In genomic region chr14:24618226-24619038, GRCm38 (mm10) we compare ENCODE assay signal across 8 mouse cellular contexts.
DNase-seq lines count a peak whose midpoint lies in the region; ATAC-seq and TF ChIP-seq lines count a peak whose summit lies in the region.
"Had no signal": no experiment of that assay in that cellular context is flagged by ENCODE, and none has a peak within 500 bp of the region (broad histone marks: within the 10 kb centered on the region; RNA-seq: fewer than 3 reads in every experiment).

No protein-coding gene starts in this region.

- 44% methylated on average over 16 of the region's 16 CpGs for WGBS in lung, embryonic 14.5 days
- WGBS in forebrain, embryonic 16.5 days, result 4% methylated on average over 16 of the region's 16 CpGs
- WGBS in midbrain, embryonic 10.5 days, result 17% methylated on average over 16 of the region's 16 CpGs

- DNase-seq in lung, embryonic 14.5 days, result peak; percentile 46
- no peak for DNase-seq in lung, postnatal 36 days
- DNase-seq in midbrain, embryonic 10.5 days (ENCODE audit: low spot score), result peak; percentile 70
- peak; percentile 51 for DNase-seq in telencephalon, adult 2 months (ENCODE audit: low read depth, low spot score)
- no peak for DNase-seq in MN1 (ENCODE audit: low spot score)
- no peak for DNase-seq in adrenal gland, postnatal 14 days

- no peak for TF ChIP-seq CTCF in lung, embryonic 14.5 days (IDR thresholded peaks at IDR 0.05; ENCODE audit: low read depth)

- no peaks in the 10 kb centered on the region for H3K27me3 ChIP-seq in lung, embryonic 14.5 days (ENCODE audit: insufficient read depth, low read length)
- H3K27me3 ChIP-seq in forebrain, embryonic 16.5 days (replicated peaks; ENCODE audit: control insufficient read depth, insufficient read depth, low read length), result no peaks in the 10 kb centered on the region
- peaks cover 23% of the 10 kb centered on the region; the same call in 1 of the 2 replicates for H3K27me3 ChIP-seq in midbrain, embryonic 10.5 days (ENCODE audit: low read depth, poor library complexity, severe bottlenecking)

- H3K4me2 ChIP-seq in lung, embryonic 14.5 days, result no peak overlapping the region
- H3K4me2 ChIP-seq in forebrain, embryonic 16.5 days (ENCODE audit: low read length), result peak overlapping the region; percentile 25; the same call in 1 of the 2 replicates

- ATAC-seq in lung, embryonic 14.5 days (ENCODE audit: insufficient read depth), result no peak
- ATAC-seq in forebrain, embryonic 16.5 days, result peak; percentile 48

- no peak overlapping the region for H3K27ac ChIP-seq in lung, embryonic 14.5 days (ENCODE audit: low read depth)
- peak overlapping the region; percentile 96 for H3K27ac ChIP-seq in forebrain, embryonic 16.5 days (ENCODE audit: low read length)
- H3K27ac ChIP-seq in midbrain, embryonic 10.5 days (replicated peaks), result peak overlapping the region; percentile 95
- H3K27ac ChIP-seq: liver, embryonic 14.5 days had no signal

- H3K9me3 ChIP-seq in lung, embryonic 14.5 days (ENCODE audit: low read depth, low read length), result no peaks in the 10 kb centered on the region
- no peaks in the 10 kb centered on the region for H3K9me3 ChIP-seq in forebrain, embryonic 16.5 days (ENCODE audit: control insufficient read depth, low read length)
- no peaks in the 10 kb centered on the region for H3K9me3 ChIP-seq in midbrain, embryonic 10.5 days (replicated peaks)

- peaks cover 14% of the 10 kb centered on the region; the same call in 1 of the 2 replicates for H3K4me1 ChIP-seq in lung, embryonic 14.5 days (ENCODE audit: insufficient read depth)
- peaks cover 42% of the 10 kb centered on the region for H3K4me1 ChIP-seq in forebrain, embryonic 16.5 days (replicated peaks; ENCODE audit: control insufficient read depth, insufficient read depth, low read length)
- H3K4me1 ChIP-seq in midbrain, embryonic 10.5 days, result peaks cover 62% of the 10 kb centered on the region

- H3K9ac ChIP-seq in lung, embryonic 14.5 days, result no peak overlapping the region
- peak overlapping the region; percentile 36 for H3K9ac ChIP-seq in forebrain, embryonic 16.5 days (replicated peaks; ENCODE audit: low read depth, low read length)
- H3K9ac ChIP-seq: liver, embryonic 14.5 days had no signal

- no peak overlapping the region for H3K4me3 ChIP-seq in lung, embryonic 14.5 days (ENCODE audit: low read depth, low read length)
- no peak overlapping the region for H3K4me3 ChIP-seq in forebrain, embryonic 16.5 days (replicated peaks; ENCODE audit: low read length)
- H3K4me3 ChIP-seq in midbrain, embryonic 10.5 days, result peak overlapping the region; percentile 37

- no peaks in the 10 kb centered on the region for H3K36me3 ChIP-seq in lung, embryonic 14.5 days (ENCODE audit: insufficient read depth)
- no peaks in the 10 kb centered on the region for H3K36me3 ChIP-seq in forebrain, embryonic 16.5 days (ENCODE audit: control insufficient read depth, insufficient read depth)
- H3K36me3 ChIP-seq in midbrain, embryonic 10.5 days, result no peaks in the 10 kb centered on the region

Comparison
In these comparisons a context has a peak if more than half of its experiments do, and no peak if none do; other contexts are left out.
1. DNase-seq: peak in lung, embryonic 14.5 days (single experiment), midbrain, embryonic 10.5 days (single experiment) and telencephalon, adult 2 months (single experiment); none in lung, postnatal 36 days (single experiment), MN1 (single experiment) and adrenal gland, postnatal 14 days (single experiment).